Mouse (Mus musculus): ENCODE measurements around the gene Utrn.

GRCm38 (mm10) chr10:12630933-12631332 is 238.2 kb downstream of the Utrn start:
- no peak for TF ChIP-seq CTCF (IDR thresholded peaks at IDR 0.05; ENCODE audit: borderline replicate concordance, extremely low read depth, insufficient read depth, insufficient read length)
- no peak for TF ChIP-seq POLR2A (IDR thresholded peaks at IDR 0.05; ENCODE audit: borderline replicate concordance, extremely low read depth, insufficient read depth, insufficient read length, poor library complexity, severe bottlenecking)
